Mouse (Mus musculus) midbrain, embryonic 16.5 days (tissue): ENCODE data around the gene Gopc. TPM values are rescaled to one million over a fixed set of nuclear protein-coding genes. Genes with fewer than 3 reads are reported as not detected.
"Not testable (repeated sequence)": the region's sequence is repeated elsewhere in the genome, so short reads cannot be mapped to it uniquely, and the experiment has no call there.

Experiments used
- ATAC-seq: fragments of 200-750 bp; cut with Nextera tagmentation; 2 replicates; pipeline ENCODE4 v1.8.0; 2017; ENCODE audit warnings: moderate TSS enrichment
- H3K27ac ChIP-seq: fragments of 300-500 bp; sonication (generic); 2 replicates; pipeline ENCODE4 v1.5.1; 2014; ENCODE audit warnings: mild to moderate bottlenecking, low read length, mixed read lengths
- H3K27me3 ChIP-seq: fragments of 300-500 bp; sonication (generic); 2 replicates; pipeline ENCODE4 v1.6.1; 2014; ENCODE audit warnings: low read depth, low read length, mixed read lengths; ENCODE audit not compliant: control insufficient read depth, insufficient read depth
- H3K36me3 ChIP-seq: fragments of 300-500 bp; sonication (generic); 2 replicates; pipeline ENCODE4 v1.6.1; 2014; ENCODE audit warnings: mild to moderate bottlenecking, low read length, moderate library complexity, mixed read lengths; ENCODE audit not compliant: control insufficient read depth, insufficient read depth
- H3K4me1 ChIP-seq: fragments of 300-500 bp; sonication (generic); 2 replicates; pipeline ENCODE4 v1.6.1; 2014; ENCODE audit warnings: mild to moderate bottlenecking, low read length, mixed read lengths; ENCODE audit not compliant: control insufficient read depth, insufficient read depth
- H3K4me2 ChIP-seq: fragments of 300-500 bp; sonication (generic); 2 replicates; pipeline ENCODE4 v1.6.1; 2014; ENCODE audit warnings: mild to moderate bottlenecking, low read length, mixed read lengths
- H3K4me3 ChIP-seq: fragments of 300-500 bp; sonication (generic); 2 replicates; pipeline ENCODE4 v1.5.1; 2014; ENCODE audit warnings: low read depth, mild to moderate bottlenecking, low read length, moderate library complexity, mixed read lengths
- H3K9ac ChIP-seq: fragments of 300-500 bp; sonication (generic); 2 replicates; pipeline ENCODE4 v1.6.1; 2014; ENCODE audit warnings: low read depth, low read length, mixed read lengths
- H3K9me3 ChIP-seq: fragments of 300-500 bp; sonication (generic); replicated peaks from 2 replicates; pipeline ENCODE4 v1.6.1; 2014; ENCODE audit warnings: mild to moderate bottlenecking, low read length, mixed read lengths; ENCODE audit not compliant: control insufficient read depth, poor library complexity, severe bottlenecking
- WGBS: fragments of 180-500 bp; shearing (Covaris S2); extraction: QIAGEN DNeasy Blood & Tissue Kit; methylation state at CpG from one replicate; pipeline ENCODE4 v1.1.7; 2014; 5-methylcytosine and 5-hydroxymethylcytosine counted together
- polyA plus RNA-seq: library from polyadenylated mRNA; unstranded; fragments of >200 nt; fragmentation: Nextera tagmentation; extraction: Ambion mirVana; gene quantifications from 2 replicates; pipeline ENCODE4 v1.2.1, GENCODE M21; 2015

Gopc gene
- polyA plus RNA-seq, 1 experiment from 2014 or later = 24.8 TPM

DNA sequence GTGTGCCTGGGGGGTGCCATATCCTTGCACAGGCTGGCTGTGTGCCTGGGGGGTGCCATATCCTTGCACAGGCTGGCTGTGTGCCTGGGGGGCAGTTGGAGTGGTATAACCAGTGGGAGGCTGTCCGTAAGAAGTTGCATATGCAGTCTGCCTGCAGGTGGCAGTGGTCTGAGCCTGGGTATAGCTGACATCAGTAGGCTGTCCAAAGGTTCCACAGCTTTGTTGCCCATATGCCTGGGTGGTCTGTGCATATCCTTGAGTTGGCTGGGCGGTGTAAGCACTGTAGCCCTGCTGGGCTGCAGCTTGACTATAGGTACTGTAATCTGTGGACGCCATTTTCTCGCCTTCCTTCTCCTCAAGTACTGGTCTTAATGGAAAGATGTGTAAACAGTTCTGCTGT lies 38.6 kb downstream of the Gopc start:
- not testable (repeated sequence) for H3K4me1 ChIP-seq, H3K4me2 ChIP-seq, H3K9ac ChIP-seq, H3K27me3 ChIP-seq, H3K4me3 ChIP-seq, H3K9me3 ChIP-seq, ATAC-seq, H3K27ac ChIP-seq
- peaks cover 27% of the 10 kb centered on the region for H3K36me3 ChIP-seq
- 95% methylated on average over 4 of the region's 4 CpGs for WGBS

DNA sequence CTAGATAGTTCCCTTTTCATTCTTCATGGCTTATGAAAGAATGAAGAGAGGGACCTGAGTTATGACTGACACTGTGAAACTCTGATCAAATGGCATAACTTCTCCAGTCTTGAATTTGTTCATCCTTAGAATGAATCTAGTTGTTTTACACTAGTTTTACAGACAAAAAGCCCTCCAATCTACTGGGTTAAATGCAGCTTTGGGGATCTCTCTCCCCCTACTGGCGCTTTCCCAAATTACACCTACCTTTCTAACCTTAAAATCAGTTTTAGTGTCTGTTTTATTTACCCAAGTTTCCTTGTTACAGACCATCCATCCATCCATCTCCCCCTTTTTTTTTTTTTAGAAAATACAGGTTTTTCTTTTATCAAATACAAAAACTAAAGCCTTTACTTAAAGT lies 50.9 kb downstream of the Gopc start:
- no peak overlapping the region for H3K27ac ChIP-seq
- H3K36me3 ChIP-seq = 0 out of 2 replicates have a peak, but pooled peaks cover 5% of the 10 kb centered on the region
- WGBS = 0% methylated on average over 1 of the region's 1 CpGs
- no peak overlapping the region for H3K9ac ChIP-seq
- ATAC-seq = no peak
- H3K27me3 ChIP-seq = no peaks in the 10 kb centered on the region
- no peaks in the 10 kb centered on the region for H3K9me3 ChIP-seq
- no peak overlapping the region for H3K4me2 ChIP-seq
- H3K4me3 ChIP-seq = no peak overlapping the region
- no peaks in the 10 kb centered on the region for H3K4me1 ChIP-seq

DNA sequence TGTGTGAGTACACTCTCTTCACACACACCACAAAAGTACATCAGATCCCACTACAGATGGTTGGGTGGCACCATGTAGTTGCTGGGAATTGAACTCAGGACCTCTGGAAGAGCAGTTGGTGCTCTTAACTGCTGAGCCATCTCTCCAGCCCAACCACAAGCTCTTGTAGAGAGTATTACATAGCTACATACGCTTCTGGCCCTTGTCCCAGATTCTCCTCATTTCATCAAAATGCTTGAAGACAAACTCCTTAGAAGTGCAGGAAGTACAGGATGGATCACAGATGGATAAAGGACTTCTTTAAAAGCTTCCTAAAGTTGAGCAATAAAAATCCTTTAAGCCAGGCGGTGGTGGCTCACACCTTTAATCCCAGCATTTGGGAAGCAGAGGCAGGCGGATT lies 60.0 kb downstream of the Gopc start:
- Histone ChIP-seq H3K4me3 (no peak overlapping the region), H3K27me3 (no peaks in the 10 kb centered on the region), H3K36me3 (no peaks in the 10 kb centered on the region), H3K4me2 (no peak overlapping the region), H3K4me1 (no peaks in the 10 kb centered on the region), H3K9ac (no peak overlapping the region), H3K9me3 (no peaks in the 10 kb centered on the region), H3K27ac (no peak overlapping the region)
- 99% methylated on average over 3 of the region's 3 CpGs for WGBS
- ATAC-seq = no peak

DNA sequence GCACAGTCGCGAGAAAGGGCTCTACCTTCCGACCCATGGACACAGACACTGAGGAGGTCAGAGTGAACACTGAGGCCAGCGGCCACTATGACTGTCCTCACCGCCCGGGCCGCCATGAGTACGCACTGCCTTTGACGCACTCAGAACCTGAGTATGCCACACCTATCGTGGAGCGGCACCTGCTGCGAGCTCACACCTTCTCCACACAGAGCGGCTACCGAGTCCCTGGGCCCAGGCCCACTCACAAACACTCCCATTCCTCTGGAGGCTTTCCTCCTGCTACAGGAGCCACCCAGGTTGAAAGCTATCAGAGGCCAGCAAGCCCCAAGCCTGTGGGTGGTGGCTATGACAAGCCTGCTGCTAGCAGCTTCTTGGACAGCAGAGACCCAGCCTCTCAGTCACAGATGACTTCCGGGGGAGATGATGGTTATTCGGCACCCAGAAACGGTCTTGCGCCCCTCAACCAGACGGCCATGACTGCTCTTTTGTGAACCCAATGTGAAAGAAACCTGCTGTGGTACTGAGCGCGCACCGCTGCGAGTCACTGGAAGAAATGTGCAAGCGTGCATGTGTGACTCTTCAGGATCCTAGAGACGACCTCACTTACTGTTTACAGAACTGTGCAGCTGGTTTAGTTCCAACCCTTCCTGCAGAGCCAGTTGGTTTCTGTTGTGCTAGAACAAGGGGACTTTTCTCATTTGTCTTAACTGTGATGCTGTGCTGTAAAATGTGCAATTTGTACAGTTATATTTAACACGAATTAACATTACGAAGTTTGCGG lies 62.2 kb downstream of the Gopc start:
- no peak for ATAC-seq
- H3K4me3 ChIP-seq = no peak overlapping the region
- no peaks in the 10 kb centered on the region for H3K27me3 ChIP-seq
- no peak overlapping the region for H3K9ac ChIP-seq
- H3K36me3 ChIP-seq = no peaks in the 10 kb centered on the region
- whole genome bisulfite sequencing = 95% methylated on average over 28 of the region's 28 CpGs
- H3K4me1 ChIP-seq = no peaks in the 10 kb centered on the region
- H3K4me2 ChIP-seq = no peak overlapping the region
- H3K27ac ChIP-seq = no peak overlapping the region
- no peaks in the 10 kb centered on the region for H3K9me3 ChIP-seq

DNA sequence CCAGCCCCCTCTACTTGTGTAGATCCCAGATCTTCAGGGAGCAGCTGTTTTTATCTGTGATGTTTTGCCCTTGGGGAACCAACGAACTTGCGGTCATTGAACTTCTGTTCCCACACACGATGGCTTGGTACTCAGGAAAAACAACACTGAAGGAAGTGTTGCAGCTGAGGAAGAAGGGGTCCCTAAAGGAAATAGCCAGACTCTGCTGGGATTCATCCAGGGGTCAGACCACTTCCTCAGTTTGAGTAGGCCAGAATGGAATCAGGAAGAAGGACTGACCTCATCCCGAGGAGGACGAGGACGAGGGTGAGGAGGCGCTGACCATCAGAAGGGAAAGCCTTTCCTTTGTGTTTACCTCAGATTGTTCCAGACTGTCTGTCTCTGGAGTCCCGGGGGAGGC lies 72.7 kb downstream of the Gopc start:
- WGBS = 89% methylated on average over 8 of the region's 8 CpGs
- Histone ChIP-seq H3K9me3 (no peaks in the 10 kb centered on the region), H3K4me3 (no peak overlapping the region), H3K9ac (no peak overlapping the region), H3K4me2 (no peak overlapping the region), H3K27ac (no peak overlapping the region), H3K4me1 (no peaks in the 10 kb centered on the region), H3K36me3 (no peaks in the 10 kb centered on the region; the same call in 1 of the 2 replicates), H3K27me3 (no peaks in the 10 kb centered on the region)
- no peak for ATAC-seq

DNA sequence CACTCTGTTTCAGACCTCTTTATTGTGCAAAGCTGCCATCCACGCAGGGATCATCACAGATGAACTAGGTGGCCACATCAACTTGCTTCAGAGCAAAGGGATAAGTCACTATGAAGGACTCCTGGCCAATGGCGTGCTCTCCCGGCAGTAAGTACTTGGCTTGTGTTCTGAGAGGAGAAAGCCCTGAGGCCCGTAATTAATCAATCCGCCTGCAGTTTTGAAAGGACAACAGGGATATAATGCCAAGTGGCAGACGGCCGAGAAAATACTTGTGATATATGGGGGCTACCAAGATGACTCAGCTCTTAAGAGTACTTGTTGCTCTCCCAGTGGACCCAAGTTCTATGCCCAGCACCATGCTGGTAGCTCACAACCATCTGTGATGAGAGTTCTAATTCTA lies 77.3 kb downstream of the Gopc start:
- Histone ChIP-seq H3K9ac (no peak overlapping the region), H3K27ac (no peak overlapping the region), H3K4me2 (no peak overlapping the region), H3K27me3 (no peaks in the 10 kb centered on the region), H3K36me3 (no peaks in the 10 kb centered on the region; the same call in 1 of the 2 replicates), H3K4me3 (no peak overlapping the region), H3K9me3 (no peaks in the 10 kb centered on the region), H3K4me1 (no peaks in the 10 kb centered on the region)
- WGBS = 84% methylated on average over 7 of the region's 7 CpGs
- no peak for ATAC-seq

DNA sequence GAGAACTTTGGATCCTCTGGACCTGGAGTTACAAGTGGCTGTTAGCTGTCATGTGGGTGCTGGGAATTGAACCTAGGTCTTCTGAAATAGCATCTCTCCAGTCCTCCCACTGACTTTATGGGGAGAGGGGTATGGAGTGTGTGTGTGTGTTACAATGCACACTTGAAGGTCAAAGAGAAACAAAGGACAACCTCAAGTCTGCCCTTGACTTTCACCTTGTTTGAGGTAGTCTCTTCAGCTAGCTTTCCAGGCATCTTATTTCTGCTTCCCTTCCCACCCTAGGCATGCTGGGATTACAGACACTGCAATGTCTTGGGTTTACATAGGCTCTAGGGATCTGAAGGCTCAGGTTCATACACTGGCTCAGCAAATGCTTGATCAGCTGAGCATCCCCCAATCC lies 79.7 kb downstream of the Gopc start:
- H3K4me2 ChIP-seq = no peak overlapping the region
- no peak overlapping the region for H3K4me3 ChIP-seq
- no peaks in the 10 kb centered on the region for H3K4me1 ChIP-seq
- no peaks in the 10 kb centered on the region; the same call in 1 of the 2 replicates for H3K36me3 ChIP-seq
- no peaks in the 10 kb centered on the region for H3K9me3 ChIP-seq
- ATAC-seq = no peak
- no peak overlapping the region for H3K27ac ChIP-seq
- no peak overlapping the region for H3K9ac ChIP-seq
- no peaks in the 10 kb centered on the region for H3K27me3 ChIP-seq

DNA sequence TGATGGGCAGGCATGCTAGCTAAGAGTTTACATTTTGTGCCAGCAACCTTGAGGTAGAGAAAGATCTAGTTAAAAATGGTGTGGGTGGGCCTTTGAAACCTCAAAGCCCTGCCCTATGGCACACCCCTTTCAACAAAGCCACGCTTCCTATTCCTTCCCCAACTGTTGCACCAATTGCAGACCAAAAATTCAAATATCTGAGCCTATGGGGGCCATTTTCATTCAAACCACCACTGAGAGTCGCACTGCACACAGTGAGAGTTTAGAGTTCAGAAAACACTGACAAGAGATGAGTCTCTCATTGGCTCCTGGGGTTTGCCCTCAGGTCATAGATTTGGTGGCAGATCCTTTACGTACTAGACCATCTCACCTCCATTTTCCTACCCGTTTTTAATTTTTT lies 80.2 kb downstream of the Gopc start:
- no peaks in the 10 kb centered on the region for H3K27me3 ChIP-seq
- no peak overlapping the region for H3K4me2 ChIP-seq
- H3K27ac ChIP-seq = no peak overlapping the region
- H3K9me3 ChIP-seq = no peaks in the 10 kb centered on the region
- no peaks in the 10 kb centered on the region for H3K4me1 ChIP-seq
- ATAC-seq = no peak
- 93% methylated on average over 4 of the region's 4 CpGs for whole genome bisulfite sequencing
- no peak overlapping the region for H3K9ac ChIP-seq
- no peak overlapping the region for H3K4me3 ChIP-seq
- H3K36me3 ChIP-seq = no peaks in the 10 kb centered on the region; the same call in 1 of the 2 replicates

DNA sequence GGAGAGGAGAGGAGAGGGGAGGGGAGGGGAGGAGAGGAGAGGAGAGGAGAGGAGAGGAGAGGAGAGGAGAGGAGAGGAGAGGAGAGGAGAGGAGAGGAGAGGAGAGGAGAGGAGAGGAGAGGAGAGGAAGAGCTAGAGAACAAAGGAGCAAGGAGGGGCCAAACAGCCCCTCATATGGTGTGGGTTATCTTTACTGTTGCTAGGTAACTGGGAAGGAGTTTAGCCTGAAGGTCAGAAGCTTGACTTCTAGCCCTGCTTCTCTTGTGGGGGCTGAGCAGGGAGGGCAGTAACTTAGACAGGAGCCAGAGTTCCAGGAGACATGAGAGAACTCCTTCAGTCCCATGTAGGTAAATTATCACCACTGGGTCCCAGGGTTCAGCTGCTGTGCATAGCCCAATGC lies 83.4 kb downstream of the Gopc start:
- H3K4me1 ChIP-seq, H3K4me3 ChIP-seq, H3K4me2 ChIP-seq, H3K9me3 ChIP-seq, H3K9ac ChIP-seq, H3K27ac ChIP-seq, H3K27me3 ChIP-seq, H3K36me3 ChIP-seq: not testable (repeated sequence)
- ATAC-seq = peak; percentile 39; the same call in 1 of the 2 replicates
